Mouse (Mus musculus) limb, embryonic 13.5 days (tissue): Measurements from ENCODE around the gene Dach1. TPM values are rescaled to one million over a fixed set of nuclear protein-coding genes. Genes with fewer than 3 reads are reported as not detected.

Experiments
- ATAC-seq: fragments of 200-750 bp; cut with Nextera tagmentation; 2 replicates; pipeline ENCODE4 v1.8.0; 2017; ENCODE audit warnings: low read depth, moderate number of reproducible peaks, moderate TSS enrichment; ENCODE audit not compliant: low FRiP score
- H3K27ac ChIP-seq: fragments of 300-500 bp; sonication (generic); 2 replicates; pipeline ENCODE4 v1.5.1; 2015; ENCODE audit warnings: inconsistent platforms, mild to moderate bottlenecking, moderate library complexity
- H3K27me3 ChIP-seq: fragments of 300-500 bp; sonication (generic); 2 replicates; pipeline ENCODE4 v1.6.1; 2015; ENCODE audit warnings: mild to moderate bottlenecking, inconsistent platforms
- H3K36me3 ChIP-seq: fragments of 300-500 bp; sonication (generic); 2 replicates; pipeline ENCODE4 v1.6.1; 2015; ENCODE audit warnings: inconsistent platforms, mild to moderate bottlenecking, moderate library complexity
- H3K4me1 ChIP-seq: fragments of 300-500 bp; sonication (generic); 2 replicates; pipeline ENCODE4 v1.6.1; 2015; ENCODE audit warnings: inconsistent platforms
- H3K4me2 ChIP-seq: fragments of 300-500 bp; sonication (generic); replicated peaks from 2 replicates; pipeline ENCODE4 v1.6.1; 2015; ENCODE audit warnings: inconsistent platforms, mild to moderate bottlenecking, moderate library complexity
- H3K4me3 ChIP-seq: fragments of 300-500 bp; sonication (generic); 2 replicates; pipeline ENCODE4 v1.5.1; 2015; ENCODE audit warnings: moderate library complexity, mild to moderate bottlenecking, inconsistent platforms
- H3K9ac ChIP-seq: fragments of 300-500 bp; sonication (generic); 2 replicates; pipeline ENCODE4 v1.6.1; 2015; ENCODE audit warnings: mild to moderate bottlenecking, inconsistent platforms
- H3K9me3 ChIP-seq: fragments of 300-500 bp; sonication (generic); 2 replicates; pipeline ENCODE4 v1.6.1; 2016; ENCODE audit warnings: inconsistent platforms
- WGBS: fragments of 180-500 bp; shearing (Covaris S2); methylation state at CpG from one replicate; pipeline ENCODE4 v1.1.7; 2015; 5-methylcytosine and 5-hydroxymethylcytosine counted together
- polyA plus RNA-seq: library from polyadenylated mRNA; unstranded; fragments of >200 nt; fragmentation: Nextera tagmentation; extraction: Ambion mirVana; gene quantifications from 2 replicates; pipeline ENCODE4 v1.2.1, GENCODE M21; 2015

The Dach1 gene
- polyA plus RNA-seq, 1 experiment from 2014 or later, result 11.5 TPM

DNA sequence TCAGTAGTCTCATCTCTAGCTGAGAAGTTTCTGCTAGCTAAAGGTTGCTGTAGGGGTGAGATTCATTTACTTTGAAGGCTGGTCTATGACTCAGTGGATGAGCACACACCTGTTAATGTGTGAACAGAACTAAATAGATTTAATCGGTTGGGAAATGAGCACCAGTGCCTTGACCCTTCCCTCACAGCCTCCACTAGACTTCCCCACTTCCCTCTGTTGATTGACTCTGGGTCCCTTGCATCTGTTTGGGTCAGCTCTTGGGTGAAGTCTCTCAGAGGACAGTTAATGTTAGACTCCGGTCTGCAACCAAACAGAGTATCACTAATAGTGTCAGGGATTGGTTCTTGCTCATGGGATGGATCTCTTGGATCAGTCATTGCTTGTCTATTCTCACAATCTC lies 227.2 kb downstream of the Dach1 start:
- no peaks in the 10 kb centered on the region for H3K27me3 ChIP-seq
- no peak overlapping the region for H3K27ac ChIP-seq
- no peak overlapping the region for H3K9ac ChIP-seq
- H3K9me3 ChIP-seq, result no peaks in the 10 kb centered on the region
- H3K4me1 ChIP-seq, result no peaks in the 10 kb centered on the region
- H3K4me2 ChIP-seq, result no peak overlapping the region
- no peak for ATAC-seq
- no peaks in the 10 kb centered on the region for H3K36me3 ChIP-seq
- no peak overlapping the region for H3K4me3 ChIP-seq
- WGBS, result 90% methylated on average over 2 of the region's 2 CpGs

DNA sequence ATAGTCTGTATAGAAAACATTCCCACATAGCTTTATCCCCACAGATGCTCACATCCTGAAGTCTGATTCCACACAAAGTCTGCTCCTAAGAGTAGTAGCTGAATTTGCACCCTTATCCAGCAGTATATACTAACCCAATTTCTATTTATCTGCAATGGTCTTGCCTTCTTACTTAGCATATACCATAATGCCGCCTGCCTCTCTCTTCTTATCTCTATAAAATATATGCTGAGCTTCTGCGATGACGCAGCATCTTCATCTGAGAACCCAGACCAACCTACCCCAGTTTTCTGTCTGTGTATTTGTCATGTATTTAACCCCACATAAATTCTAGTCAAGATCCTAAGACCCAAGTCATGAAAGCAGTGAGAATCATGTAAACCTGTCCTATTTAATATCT lies 272.9 kb downstream of the Dach1 start:
- H3K36me3 ChIP-seq, result no peaks in the 10 kb centered on the region
- no peaks in the 10 kb centered on the region for H3K9me3 ChIP-seq
- 94% methylated on average over 3 of the region's 3 CpGs for WGBS
- no peak for ATAC-seq
- H3K27ac ChIP-seq, result no peak overlapping the region
- no peaks in the 10 kb centered on the region for H3K27me3 ChIP-seq
- H3K9ac ChIP-seq, result no peak overlapping the region
- H3K4me1 ChIP-seq, result no peaks in the 10 kb centered on the region
- no peak overlapping the region for H3K4me3 ChIP-seq
- no peak overlapping the region for H3K4me2 ChIP-seq

DNA sequence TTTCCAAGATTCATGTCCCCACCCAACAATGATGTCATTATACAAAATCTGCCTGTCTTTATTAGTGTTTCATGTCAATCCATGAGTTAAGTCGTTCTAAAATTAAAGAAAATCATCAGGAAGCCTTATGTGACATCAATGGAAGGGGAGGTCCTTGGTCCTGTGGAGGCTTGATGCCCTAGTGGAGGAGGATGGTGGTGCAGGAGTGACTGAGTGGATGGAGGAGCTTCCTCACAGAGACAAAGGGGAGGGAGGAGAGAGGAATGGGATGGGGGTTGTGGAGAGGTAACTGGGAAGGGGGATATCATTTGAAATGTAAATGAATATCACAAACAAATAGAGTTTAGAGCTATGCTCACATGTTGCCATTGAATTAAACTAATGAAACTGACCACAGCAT lies 287.6 kb downstream of the Dach1 start:
- H3K36me3 ChIP-seq, result no peaks in the 10 kb centered on the region
- H3K4me3 ChIP-seq, result no peak overlapping the region
- H3K4me2 ChIP-seq, result no peak overlapping the region
- H3K4me1 ChIP-seq, result no peaks in the 10 kb centered on the region
- no peak overlapping the region for H3K27ac ChIP-seq
- H3K27me3 ChIP-seq, result no peaks in the 10 kb centered on the region
- no peak overlapping the region for H3K9ac ChIP-seq
- no peaks in the 10 kb centered on the region for H3K9me3 ChIP-seq
- no peak for ATAC-seq
- WGBS, result 63% methylated on average over 1 of the region's 1 CpGs

DNA sequence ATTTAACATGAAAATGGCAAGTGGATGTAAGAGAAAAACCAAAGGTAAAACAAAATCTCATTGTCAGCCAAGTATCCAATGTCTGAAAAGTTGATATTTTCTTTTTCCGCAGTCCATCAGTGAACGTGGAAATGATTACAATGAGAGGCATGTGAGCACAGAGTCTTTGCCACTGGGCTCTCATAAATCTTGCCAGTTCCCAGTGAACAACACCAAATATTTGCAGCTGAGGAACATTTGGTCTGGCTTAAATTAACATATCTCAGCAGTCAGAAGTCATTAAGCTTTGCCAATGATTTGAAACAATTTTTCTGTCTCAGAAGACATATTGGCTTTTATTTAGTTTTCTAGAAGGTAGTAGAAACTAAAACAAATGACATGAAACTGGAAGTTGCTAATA lies 298.6 kb downstream of the Dach1 start:
- no peak overlapping the region for H3K4me3 ChIP-seq
- no peaks in the 10 kb centered on the region for H3K9me3 ChIP-seq
- no peak overlapping the region for H3K4me2 ChIP-seq
- peaks cover 14% of the 10 kb centered on the region for H3K4me1 ChIP-seq
- 10% methylated on average over 2 of the region's 2 CpGs for WGBS
- no peaks in the 10 kb centered on the region for H3K36me3 ChIP-seq
- ATAC-seq, result no peak
- no peaks in the 10 kb centered on the region for H3K27me3 ChIP-seq
- no peak overlapping the region for H3K9ac ChIP-seq
- no peak overlapping the region for H3K27ac ChIP-seq

DNA sequence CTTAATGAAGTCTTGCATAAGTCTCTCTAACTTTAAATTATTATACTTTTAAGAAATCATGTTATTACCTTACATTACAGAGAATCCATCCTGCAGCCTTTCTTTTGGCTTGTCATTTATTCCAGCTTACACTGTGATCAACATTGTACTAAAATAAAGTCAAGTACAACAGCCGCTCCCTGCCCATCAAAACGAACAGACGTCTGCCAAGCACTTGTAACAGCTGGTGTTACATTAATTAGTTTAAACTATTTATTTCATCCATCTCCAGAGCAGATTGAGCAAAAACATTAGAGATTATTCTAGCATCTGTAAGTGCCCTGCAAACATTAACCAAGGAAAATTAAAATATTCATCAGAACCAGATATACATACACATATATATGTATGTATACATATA lies 311.2 kb downstream of the Dach1 start:
- no peak for ATAC-seq
- Histone ChIP-seq H3K9ac (no peak overlapping the region), H3K4me1 (no peaks in the 10 kb centered on the region), H3K9me3 (no peaks in the 10 kb centered on the region), H3K27ac (no peak overlapping the region), H3K4me3 (no peak overlapping the region), H3K27me3 (no peaks in the 10 kb centered on the region), H3K36me3 (no peaks in the 10 kb centered on the region), H3K4me2 (no peak overlapping the region)
- WGBS, result 65% methylated on average over 3 of the region's 3 CpGs

DNA sequence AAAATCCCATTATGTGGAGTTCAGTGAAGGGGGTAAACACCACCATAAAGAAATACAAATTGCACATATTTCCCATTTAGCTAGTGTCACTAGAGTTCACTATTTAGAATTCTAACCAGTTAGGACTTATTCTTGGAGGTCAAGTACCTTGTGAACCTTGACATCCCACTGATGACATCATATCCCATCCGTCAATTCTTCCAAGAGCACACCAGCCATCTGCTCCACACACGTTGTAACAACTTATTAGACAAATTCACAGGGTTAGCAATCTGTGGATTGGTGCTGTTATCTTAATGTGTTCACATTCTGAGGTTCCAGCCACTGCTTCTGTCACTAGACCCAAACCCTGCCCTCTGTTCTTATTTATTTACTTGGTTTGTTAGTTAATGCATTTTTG lies 312.3 kb downstream of the Dach1 start:
- H3K27me3 ChIP-seq, result no peaks in the 10 kb centered on the region
- ATAC-seq, result no peak
- H3K4me3 ChIP-seq, result no peak overlapping the region
- H3K4me1 ChIP-seq, result no peaks in the 10 kb centered on the region
- H3K4me2 ChIP-seq, result no peak overlapping the region
- H3K9ac ChIP-seq, result no peak overlapping the region
- no peak overlapping the region for H3K27ac ChIP-seq
- H3K36me3 ChIP-seq, result no peaks in the 10 kb centered on the region
- no peaks in the 10 kb centered on the region for H3K9me3 ChIP-seq
- 53% methylated on average over 2 of the region's 2 CpGs for WGBS

DNA sequence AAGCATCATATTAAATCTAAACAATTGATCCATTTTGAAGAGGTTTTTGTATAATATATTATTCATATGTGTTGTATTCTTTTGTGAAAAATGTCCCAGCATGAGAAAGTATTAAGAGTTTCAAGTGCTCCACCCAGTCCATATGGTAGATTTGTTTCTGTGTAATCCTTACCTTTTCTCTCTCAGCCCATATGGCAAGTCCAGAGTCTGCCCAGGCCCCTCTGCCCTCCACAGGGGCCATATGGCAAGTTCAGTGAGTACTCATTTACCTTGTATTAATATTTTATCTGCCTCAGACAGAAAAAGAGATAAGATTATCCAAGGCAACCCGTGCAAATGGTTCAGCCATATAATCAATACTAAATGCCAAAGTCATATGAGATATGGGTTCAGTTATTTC lies 314.2 kb downstream of the Dach1 start:
- no peak overlapping the region for H3K4me2 ChIP-seq
- H3K4me1 ChIP-seq, result no peaks in the 10 kb centered on the region
- 81% methylated on average over 1 of the region's 1 CpGs for WGBS
- no peak overlapping the region for H3K27ac ChIP-seq
- H3K4me3 ChIP-seq, result no peak overlapping the region
- no peak overlapping the region for H3K9ac ChIP-seq
- no peak for ATAC-seq
- H3K27me3 ChIP-seq, result no peaks in the 10 kb centered on the region
- H3K9me3 ChIP-seq, result no peaks in the 10 kb centered on the region
- no peaks in the 10 kb centered on the region for H3K36me3 ChIP-seq

DNA sequence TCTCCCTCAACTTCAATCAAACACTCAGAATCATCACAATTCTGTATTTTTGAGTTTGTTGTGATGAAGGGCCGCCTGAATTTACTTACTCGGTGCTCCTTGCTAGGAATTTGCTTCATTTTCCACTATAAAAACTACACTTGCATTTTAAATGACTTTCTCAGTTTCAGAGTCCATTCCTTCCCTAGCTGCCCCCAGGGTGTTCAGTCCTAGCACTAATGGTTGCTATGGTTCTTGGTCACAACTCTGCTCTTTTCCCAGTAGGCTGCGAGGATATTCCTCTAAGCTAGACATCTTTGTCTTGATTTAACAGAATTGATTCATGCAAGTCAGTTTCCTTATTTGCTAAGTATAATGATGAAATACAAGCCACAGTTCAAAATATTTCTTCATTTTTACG lies 319.1 kb downstream of the Dach1 start:
- no peaks in the 10 kb centered on the region for H3K36me3 ChIP-seq
- H3K4me3 ChIP-seq, result no peak overlapping the region
- no peak overlapping the region for H3K27ac ChIP-seq
- no peak for ATAC-seq
- no peak overlapping the region for H3K4me2 ChIP-seq
- no peak overlapping the region for H3K9ac ChIP-seq
- no peaks in the 10 kb centered on the region for H3K27me3 ChIP-seq
- no peaks in the 10 kb centered on the region for H3K4me1 ChIP-seq
- 67% methylated on average over 4 of the region's 4 CpGs for WGBS
- no peaks in the 10 kb centered on the region for H3K9me3 ChIP-seq

DNA sequence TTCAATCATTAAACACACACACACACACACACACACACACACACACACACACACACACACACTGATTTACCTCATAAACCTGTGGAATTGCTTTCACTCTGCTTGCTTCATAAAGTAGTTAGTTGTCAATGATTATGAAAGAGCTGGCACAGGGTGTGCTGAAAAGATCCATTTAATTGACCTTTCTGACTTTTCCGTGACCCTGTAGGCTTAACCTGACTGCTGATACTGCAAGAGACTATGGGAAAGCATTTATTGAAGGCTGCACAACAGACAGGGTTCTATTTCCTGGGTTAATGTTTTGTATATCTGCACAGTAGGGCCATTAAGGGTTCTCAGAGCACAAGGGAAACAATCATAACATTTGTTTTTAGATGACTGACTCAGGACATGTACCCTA lies 321.9 kb downstream of the Dach1 start:
- H3K9ac ChIP-seq, result no peak overlapping the region
- WGBS, result 44% methylated on average over 1 of the region's 1 CpGs
- no peaks in the 10 kb centered on the region for H3K9me3 ChIP-seq
- H3K27me3 ChIP-seq, result no peaks in the 10 kb centered on the region
- no peak for ATAC-seq
- no peaks in the 10 kb centered on the region for H3K4me1 ChIP-seq
- no peaks in the 10 kb centered on the region for H3K36me3 ChIP-seq
- H3K27ac ChIP-seq, result no peak overlapping the region
- no peak overlapping the region for H3K4me2 ChIP-seq
- no peak overlapping the region for H3K4me3 ChIP-seq

DNA sequence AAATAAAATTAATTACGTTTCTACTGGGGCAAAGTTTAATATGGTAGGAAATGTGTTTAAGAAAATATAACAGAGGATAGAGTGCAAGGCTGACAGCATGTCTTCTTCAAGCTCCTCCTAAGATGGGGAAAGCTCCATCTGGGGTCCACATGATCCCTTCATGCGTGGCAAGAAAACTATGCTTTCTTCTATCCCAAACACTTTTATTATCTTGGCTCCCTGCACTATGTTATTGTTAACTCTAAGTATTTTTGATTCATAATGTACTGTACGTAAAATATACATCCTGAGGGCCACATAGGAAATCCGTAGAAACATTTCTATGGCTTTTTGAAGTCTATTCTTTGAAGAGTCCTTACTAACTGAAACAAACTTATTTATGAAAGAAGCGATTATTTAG lies 330.3 kb downstream of the Dach1 start:
- H3K27me3 ChIP-seq, result no peaks in the 10 kb centered on the region
- no peak overlapping the region for H3K4me3 ChIP-seq
- H3K27ac ChIP-seq, result no peak overlapping the region
- no peaks in the 10 kb centered on the region for H3K36me3 ChIP-seq
- H3K4me1 ChIP-seq, result no peaks in the 10 kb centered on the region
- ATAC-seq, result no peak
- 81% methylated on average over 5 of the region's 5 CpGs for WGBS
- H3K9me3 ChIP-seq, result no peaks in the 10 kb centered on the region
- H3K9ac ChIP-seq, result no peak overlapping the region
- no peak overlapping the region for H3K4me2 ChIP-seq

DNA sequence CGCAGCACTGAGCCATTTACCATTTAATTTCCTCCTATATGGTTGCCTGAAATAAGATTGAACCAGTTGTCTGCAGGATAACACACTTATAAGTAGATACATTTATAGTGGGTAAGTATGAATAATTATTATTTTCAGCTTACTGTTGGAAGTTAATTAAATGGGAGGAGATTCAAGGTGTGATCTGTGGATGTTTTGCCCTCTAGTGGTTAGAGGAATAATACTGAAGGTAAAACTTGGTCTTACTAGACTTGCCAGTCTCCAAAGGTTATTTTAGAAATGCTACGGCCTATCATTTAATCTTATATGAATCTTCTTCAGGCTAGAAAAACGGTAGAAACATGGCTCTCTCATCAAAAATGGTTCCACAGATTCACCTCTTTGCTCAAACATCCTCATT lies 339.7 kb downstream of the Dach1 start:
- Histone ChIP-seq H3K9me3 (no peaks in the 10 kb centered on the region), H3K36me3 (no peaks in the 10 kb centered on the region), H3K4me2 (no peak overlapping the region), H3K27ac (no peak overlapping the region), H3K27me3 (no peaks in the 10 kb centered on the region), H3K9ac (no peak overlapping the region), H3K4me3 (no peak overlapping the region), H3K4me1 (no peaks in the 10 kb centered on the region)
- ATAC-seq, result no peak
- WGBS, result 82% methylated on average over 3 of the region's 3 CpGs

DNA sequence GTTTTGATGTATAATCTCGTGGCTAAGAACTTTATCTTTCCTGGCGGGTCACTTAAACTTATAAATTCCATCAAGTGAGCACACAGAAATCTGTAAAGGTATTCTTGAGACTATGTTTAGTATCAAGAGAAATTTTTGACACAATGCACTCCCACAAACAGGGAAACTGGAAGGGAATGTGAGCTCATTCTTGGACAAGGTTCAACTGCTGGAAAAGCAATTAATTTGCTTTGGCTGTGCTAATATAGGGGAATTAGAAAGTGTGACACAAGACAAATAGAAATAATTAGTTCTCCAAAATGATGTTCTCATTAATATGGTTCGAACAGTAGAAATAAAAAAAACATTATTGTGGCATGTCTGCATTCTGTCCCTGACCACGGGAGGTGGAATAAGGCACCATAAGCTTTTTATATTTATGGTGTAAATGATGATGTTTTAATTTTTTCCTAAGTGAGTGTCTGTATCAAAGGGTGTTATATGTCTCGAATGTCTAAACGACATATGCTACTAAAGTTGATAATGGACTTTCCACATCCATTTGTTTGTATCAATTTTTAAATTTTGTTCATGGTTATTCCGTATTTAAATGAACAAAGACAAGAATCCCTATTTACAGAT lies 354.9 kb downstream of the Dach1 start:
- ATAC-seq, result no peak
- H3K36me3 ChIP-seq, result no peaks in the 10 kb centered on the region
- H3K4me2 ChIP-seq, result no peak overlapping the region
- 0 out of 2 replicates have a peak, but pooled peaks cover 3% of the 10 kb centered on the region for H3K4me1 ChIP-seq
- no peaks in the 10 kb centered on the region for H3K27me3 ChIP-seq
- H3K4me3 ChIP-seq, result no peak overlapping the region
- 74% methylated on average over 7 of the region's 7 CpGs for WGBS
- no peak overlapping the region for H3K27ac ChIP-seq
- H3K9ac ChIP-seq, result no peak overlapping the region
- no peaks in the 10 kb centered on the region for H3K9me3 ChIP-seq

DNA sequence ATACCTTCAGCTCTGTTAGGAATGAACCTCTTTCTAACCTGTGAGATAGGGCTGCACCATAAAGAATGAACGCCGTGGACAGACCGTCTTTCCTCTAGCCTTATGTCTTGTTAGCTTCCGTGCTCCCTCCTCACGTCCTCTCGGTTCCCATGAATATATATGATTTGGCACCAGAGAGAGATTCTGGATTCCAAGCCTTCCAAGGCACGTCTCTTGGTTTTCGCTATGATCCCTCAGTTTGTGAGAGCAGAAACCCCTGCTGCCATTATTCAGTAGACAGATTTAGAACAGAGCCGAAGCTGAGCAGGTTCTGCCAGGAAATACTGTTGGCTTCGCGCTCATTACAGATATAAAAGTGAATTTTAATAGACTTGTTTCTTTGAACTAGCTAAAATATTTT lies 356.0 kb downstream of the Dach1 start:
- no peak overlapping the region for H3K27ac ChIP-seq
- H3K36me3 ChIP-seq, result no peaks in the 10 kb centered on the region
- WGBS, result 68% methylated on average over 11 of the region's 11 CpGs
- H3K9ac ChIP-seq, result no peak overlapping the region
- no peak for ATAC-seq
- H3K4me1 ChIP-seq, result 0 out of 2 replicates have a peak, but pooled peaks cover 3% of the 10 kb centered on the region
- no peak overlapping the region for H3K4me3 ChIP-seq
- H3K27me3 ChIP-seq, result no peaks in the 10 kb centered on the region
- no peaks in the 10 kb centered on the region for H3K9me3 ChIP-seq
- no peak overlapping the region for H3K4me2 ChIP-seq
